Mouse (Mus musculus) gastrocnemius, adult 2 months (tissue): ENCODE results near the gene Enah. TPM values are rescaled to one million over a fixed set of nuclear protein-coding genes. Genes with fewer than 3 reads are reported as not detected.

Experiments used
- DNase-seq: peaks from one replicate; pipeline ENCODE4 v3.0.0; 2022
- H3K27ac ChIP-seq: fragments of 200-600 bp; 2 replicates; pipeline ENCODE4 v1.8.1; 2022; ENCODE audit warnings: mild to moderate bottlenecking
- H3K4me3 ChIP-seq: fragments of 200-600 bp; 2 replicates; pipeline ENCODE4 v1.8.1; 2022; ENCODE audit warnings: mild to moderate bottlenecking, moderate library complexity
- CTCF ChIP-seq: fragments of 200-600 bp; IDR thresholded peaks from 2 replicates; pipeline ENCODE4 v1.8.1; 2022; ENCODE audit warnings: antibody characterized with exemption, mild to moderate bottlenecking, moderate library complexity
- intact Hi-C: fragments of 180-260 bp; cut with DNase I; formaldehyde crosslinking; loops from one replicate; pipeline ENCODE4 v1.15.1; 2025
- total RNA-seq, 2 experiments: library from RNA; stranded (reverse); gene quantifications; 2 replicates each; pipeline ENCODE4 v1.2.3; 2021

Enah gene
- total RNA-seq, 2 experiments from 2014 or later = 31.6 to 73.0 TPM

DNA sequence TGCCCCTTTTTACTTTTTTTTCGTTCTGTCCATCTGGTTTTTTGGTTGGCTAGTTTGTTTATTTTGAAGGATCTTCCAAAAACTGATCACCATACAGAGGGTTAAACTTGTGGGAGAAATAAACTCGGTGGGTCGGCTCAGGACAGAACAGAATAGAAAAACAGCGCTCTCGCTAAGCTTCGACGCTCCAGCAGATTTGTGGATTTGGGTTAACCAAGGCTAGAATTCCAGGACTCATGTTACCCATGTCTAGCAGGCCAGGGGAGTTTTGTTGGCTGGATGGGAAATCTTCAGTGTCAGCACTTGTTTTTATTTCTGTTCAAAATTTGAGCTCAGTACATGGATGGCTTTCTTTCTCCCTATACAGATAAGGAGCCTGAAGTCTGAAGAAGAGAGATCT lies 30.0 kb upstream of the Enah start:
- intact Hi-C loops = no loop called here

GRCm38 (mm10) chr1:182048101-182048500 lies 28.3 kb upstream of the Enah start:
- DNase-seq = no peak
- intact Hi-C loops = no loop called here
- Histone ChIP-seq H3K4me3 (no peak overlapping the region), H3K27ac (no peak overlapping the region)
- no peak for TF ChIP-seq CTCF

More for the DNA sequence above, 30.0 kb upstream of the Enah start:
- Histone ChIP-seq H3K27ac (no peak overlapping the region), H3K4me3 (no peak overlapping the region)
- TF ChIP-seq CTCF = no peak
- no peak for DNase-seq

GRCm38 (mm10) chr1:182047016-182047690 lies 27.4 kb upstream of the Enah start:
- intact Hi-C loops = no loop called here
- TF ChIP-seq CTCF = no peak
- Histone ChIP-seq H3K27ac (no peak overlapping the region), H3K4me3 (no peak overlapping the region)
- DNase-seq = no peak

- intact Hi-C loops = no loop called here
- no peak overlapping the region for H3K27ac ChIP-seq
- no peak for TF ChIP-seq CTCF
- no peak for DNase-seq
- H3K4me3 ChIP-seq = no peak overlapping the region
Observed at GRCm38 (mm10) chr1:182045208-182045607, 25.4 kb upstream of the Enah start.

DNA sequence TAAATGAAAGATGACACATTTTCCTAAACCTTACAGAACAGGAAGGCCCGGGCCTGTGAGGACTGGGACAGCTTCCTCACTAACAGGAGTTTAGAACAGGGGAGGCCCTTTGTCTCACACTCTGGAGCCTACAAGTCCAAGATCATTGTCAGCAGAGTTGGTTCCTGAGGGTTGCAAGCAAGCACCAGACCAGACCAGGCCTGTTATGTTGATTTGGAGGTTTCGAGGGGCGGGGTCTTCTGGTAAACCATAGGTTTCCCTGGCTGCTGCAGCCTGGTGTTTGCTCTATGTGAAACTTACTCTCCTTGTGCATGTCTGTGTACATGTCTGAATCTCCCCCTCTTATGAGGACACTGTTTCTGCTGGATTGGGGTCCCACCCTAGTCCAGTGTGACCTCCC lies 20.7 kb upstream of the Enah start:
- no peak for TF ChIP-seq CTCF

DNA sequence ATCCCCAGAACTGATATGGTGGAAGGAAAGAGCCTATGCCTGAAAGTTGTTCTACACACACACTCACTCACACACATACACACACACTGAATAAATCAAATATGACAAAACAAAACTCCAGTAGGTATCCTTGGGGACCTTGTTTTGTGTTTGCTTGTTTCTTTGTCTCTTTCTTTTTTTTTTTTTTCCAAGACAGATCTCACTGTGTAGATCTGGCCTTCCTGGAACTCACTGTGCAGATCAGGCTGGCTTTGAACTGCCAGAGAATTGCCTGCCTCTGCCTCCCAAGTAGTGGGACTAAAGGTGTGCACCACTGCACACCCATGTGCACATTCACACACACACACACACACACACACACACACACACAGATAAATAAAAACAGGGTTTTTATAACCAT lies 12.0 kb upstream of the Enah start:
- DNase-seq = no peak
- no peak for TF ChIP-seq CTCF

More for the DNA sequence above, 20.7 kb upstream of the Enah start:
- intact Hi-C loops = no loop called here
- H3K4me3 ChIP-seq = no peak overlapping the region
- H3K27ac ChIP-seq = no peak overlapping the region
- DNase-seq = no peak

GRCm38 (mm10) chr1:182031066-182031465 lies 11.3 kb upstream of the Enah start:
- no peak for TF ChIP-seq CTCF
- no peak for DNase-seq
- intact Hi-C loops = no loop called here
- Histone ChIP-seq H3K4me3 (no peak overlapping the region), H3K27ac (no peak overlapping the region)

More for the DNA sequence above, 12.0 kb upstream of the Enah start:
- intact Hi-C loops = no loop called here
- H3K27ac ChIP-seq = no peak overlapping the region
- no peak overlapping the region for H3K4me3 ChIP-seq

DNA sequence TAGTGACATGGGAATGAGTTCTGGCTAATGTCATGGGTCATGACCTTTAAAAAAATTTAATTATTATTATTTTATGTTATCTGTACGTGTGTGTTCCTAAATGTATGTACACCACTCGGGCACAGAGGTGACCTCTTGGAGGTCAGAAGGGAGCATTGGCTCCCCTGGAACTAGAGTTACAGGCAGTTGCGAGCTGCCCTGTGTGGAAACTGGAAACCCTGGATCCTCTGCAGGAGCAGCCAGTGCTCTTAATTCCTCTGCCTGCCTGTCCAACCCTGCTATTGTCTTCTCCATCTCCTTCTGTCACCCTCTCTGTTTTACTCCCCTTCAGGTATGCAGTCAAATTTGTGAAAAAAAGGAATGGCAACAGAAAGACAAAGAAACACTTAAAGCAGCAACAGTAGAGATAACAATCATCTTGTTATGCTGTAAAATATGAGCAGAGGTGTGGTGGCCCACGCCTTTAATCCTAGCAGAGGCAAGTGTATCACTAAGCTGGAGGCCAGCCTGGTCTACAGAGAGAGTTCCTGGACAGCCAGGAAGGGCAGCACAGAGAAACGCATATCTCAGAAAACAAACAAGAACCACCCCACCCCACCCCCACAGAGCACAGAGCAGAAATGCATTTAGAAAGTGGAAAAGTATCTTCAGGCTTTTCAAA lies 10.3 kb upstream of the Enah start:
- intact Hi-C loops = no loop called here
- no peak overlapping the region for H3K4me3 ChIP-seq
- no peak for TF ChIP-seq CTCF
- no peak for DNase-seq
- no peak overlapping the region for H3K27ac ChIP-seq

GRCm38 (mm10) chr1:182028231-182029210 lies 8.7 kb upstream of the Enah start:
- Histone ChIP-seq H3K27ac (peak overlapping the region; percentile 32), H3K4me3 (peak overlapping the region; percentile 50)
- no peak for TF ChIP-seq CTCF
- intact Hi-C loops = no loop called here
- DNase-seq = peak; percentile 58

GRCm38 (mm10) chr1:182027426-182027979 lies 7.7 kb upstream of the Enah start:
- H3K27ac ChIP-seq = no peak overlapping the region
- no peak overlapping the region for H3K4me3 ChIP-seq
- no peak for DNase-seq
- no peak for TF ChIP-seq CTCF
- intact Hi-C loops = no loop called here

- no peak for DNase-seq
- no peak for TF ChIP-seq CTCF
- no peak overlapping the region for H3K4me3 ChIP-seq
- intact Hi-C loops = no loop called here
- H3K27ac ChIP-seq = peak overlapping the region; percentile 44
Observed at GRCm38 (mm10) chr1:182026821-182027220, 7.0 kb upstream of the Enah start.

GRCm38 (mm10) chr1:182026120-182026519 lies 6.3 kb upstream of the Enah start:
- peak overlapping the region; percentile 44 for H3K27ac ChIP-seq
- no peak overlapping the region for H3K4me3 ChIP-seq
- no peak for TF ChIP-seq CTCF
- DNase-seq = no peak
- intact Hi-C loops = no loop called here
